In the genomic region with DNA sequence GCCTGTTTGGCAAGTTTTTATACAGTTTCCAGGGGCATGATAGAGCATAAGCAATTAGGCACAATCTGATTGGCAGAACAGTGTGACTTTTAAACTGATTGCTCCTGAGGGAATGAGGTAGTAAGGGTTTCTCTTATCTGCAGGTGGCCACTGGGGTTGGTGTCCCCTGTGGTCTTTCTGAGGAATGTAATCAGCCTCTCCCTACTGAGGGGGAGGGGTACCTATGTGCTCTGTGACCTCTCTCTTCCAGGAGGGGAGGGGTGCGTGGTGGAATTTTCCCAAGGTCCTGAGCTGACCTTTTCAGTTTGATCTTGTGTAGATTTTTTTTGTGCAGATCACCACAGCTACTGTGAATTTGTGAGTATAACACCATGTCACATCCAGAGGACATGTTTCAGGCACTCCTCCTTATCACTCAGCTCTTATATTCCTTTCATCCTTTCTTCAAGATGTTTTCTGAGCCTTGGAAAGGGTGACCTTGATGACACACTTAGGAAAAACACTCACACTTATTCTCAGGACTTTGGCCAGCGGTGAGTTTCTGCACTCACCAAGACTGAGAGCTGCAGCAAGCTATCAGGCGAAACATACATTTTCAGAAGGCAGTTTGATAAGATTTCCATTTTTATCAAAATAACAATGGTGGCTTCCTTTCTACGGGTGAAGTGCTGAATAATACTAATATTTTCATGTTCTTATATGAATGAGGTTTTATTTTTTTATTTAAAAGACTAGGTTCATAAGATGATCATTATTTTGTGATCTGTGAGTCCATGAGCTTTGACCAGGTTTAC, we compare ENCODE assay signal across 13 mouse cellular contexts.
DNase-seq lines count a peak whose midpoint lies in the region.
"Had no signal": no experiment of that assay in that cellular context is flagged by ENCODE, and none has a peak within 500 bp of the region (broad histone marks: within the 10 kb centered on the region; RNA-seq: fewer than 3 reads in every experiment).

No protein-coding gene starts in this region.

- peak; percentile 10 for DNase-seq in adrenal gland, adult 2 months
- DNase-seq in adrenal gland, postnatal 14 days = no peak
- DNase-seq in ES-CJ7 (ENCODE audit: low read depth, low spot score) = peak; percentile 19
- DNase-seq in ZHBTc4 (ENCODE audit: low read depth, low spot score) = peak; percentile 25
- DNase-seq in yolk sac, embryonic 10.5 days (ENCODE audit: low spot score) = peak; percentile 7
- DNase-seq in gastrocnemius, postnatal 10 days = no peak
- no peak for DNase-seq in adipocyte (ENCODE audit: low spot score)
- DNase-seq: cerebellum, adult 18-20 months; cerebellum, adult 9-11 months; cerebellum, postnatal 36 days; heart, adult 18-20 months; heart, postnatal 14 days; kidney, adult 18-20 months had no signal

Comparison
In these comparisons a context has a peak if more than half of its experiments do, and no peak if none do; other contexts are left out.
1. DNase-seq: peak in adrenal gland, adult 2 months (single experiment), ES-CJ7 (single experiment), ZHBTc4 (single experiment) and yolk sac, embryonic 10.5 days (single experiment); none in adrenal gland, postnatal 14 days (single experiment), gastrocnemius, postnatal 10 days (single experiment) and adipocyte (single experiment).